In genomic region chr14:76556852-76557208, GRCm38 (mm10) we compare ENCODE assay signal across 8 mouse cellular contexts. TPM values are rescaled to one million over a fixed set of nuclear protein-coding genes. Genes with fewer than 3 reads are reported as not detected.
DNase-seq lines count a peak whose midpoint lies in the region; ATAC-seq lines count a peak whose summit lies in the region.

Gene Serp2, minus strand, starts transcription at chr14:76556889.

- H3K27ac ChIP-seq in embryonic facial prominence, embryonic 12.5 days: peak within 1 kb of the TSS; percentile 92
- H3K27ac ChIP-seq in intestine, embryonic 15.5 days: peak within 1 kb of the TSS; percentile 74
- peak within 1 kb of the TSS; percentile 84 for H3K27ac ChIP-seq in midbrain, embryonic 13.5 days

- peaks cover 37% of the 10 kb centered on the region for H3K4me1 ChIP-seq in embryonic facial prominence, embryonic 12.5 days
- H3K4me1 ChIP-seq in intestine, embryonic 15.5 days (replicated peaks): peaks cover 18% of the 10 kb centered on the region
- peaks cover 24% of the 10 kb centered on the region for H3K4me1 ChIP-seq in midbrain, embryonic 13.5 days (replicated peaks)

- ATAC-seq in embryonic facial prominence, embryonic 12.5 days (ENCODE audit: insufficient number of reproducible peaks, insufficient read depth, low FRiP score, low TSS enrichment): no peak
- no peak; the same call in 1 of the 2 replicates for ATAC-seq in intestine, embryonic 15.5 days
- ATAC-seq in midbrain, embryonic 13.5 days: peak; percentile 64; the same call in 1 of the 2 replicates

- H3K36me3 ChIP-seq in embryonic facial prominence, embryonic 12.5 days: no peaks in the 10 kb centered on the region
- H3K36me3 ChIP-seq in intestine, embryonic 15.5 days: no peaks in the 10 kb centered on the region
- no peaks in the 10 kb centered on the region for H3K36me3 ChIP-seq in midbrain, embryonic 13.5 days

- peak within 1 kb of the TSS; percentile 90 for H3K4me2 ChIP-seq in embryonic facial prominence, embryonic 12.5 days (replicated peaks)
- H3K4me2 ChIP-seq in intestine, embryonic 15.5 days (replicated peaks): peak within 1 kb of the TSS; percentile 97
- H3K4me2 ChIP-seq in midbrain, embryonic 13.5 days (replicated peaks): peak within 1 kb of the TSS; percentile 84

- peak within 1 kb of the TSS; percentile 72 for H3K9ac ChIP-seq in embryonic facial prominence, embryonic 12.5 days
- peak within 1 kb of the TSS; percentile 52 for H3K9ac ChIP-seq in intestine, embryonic 15.5 days
- peak within 1 kb of the TSS; percentile 85 for H3K9ac ChIP-seq in midbrain, embryonic 13.5 days (replicated peaks)

- peak within 1 kb of the TSS; percentile 57 for H3K4me3 ChIP-seq in embryonic facial prominence, embryonic 12.5 days
- peak within 1 kb of the TSS; percentile 62 for H3K4me3 ChIP-seq in intestine, embryonic 15.5 days (replicated peaks)
- peak within 1 kb of the TSS; percentile 72 for H3K4me3 ChIP-seq in midbrain, embryonic 13.5 days (replicated peaks)

- H3K9me3 ChIP-seq in embryonic facial prominence, embryonic 12.5 days: no peaks in the 10 kb centered on the region
- no peaks in the 10 kb centered on the region for H3K9me3 ChIP-seq in intestine, embryonic 15.5 days
- H3K9me3 ChIP-seq in midbrain, embryonic 13.5 days: no peaks in the 10 kb centered on the region

- DNase-seq in layer of hippocampus, adult 18-20 months (ENCODE audit: low spot score in 2 of 2): no peak
- DNase-seq in layer of hippocampus, adult 9-11 months: no peak
- DNase-seq in adrenal gland, adult (ENCODE audit: inconsistent age in 2 of 2, low spot score in 1 of 2): no peak
- DNase-seq in thymus, postnatal 36 days: no peak
- DNase-seq in cerebellum, postnatal 4 days (ENCODE audit: low spot score in 2 of 2): no peak

- no peaks in the 10 kb centered on the region for H3K27me3 ChIP-seq in embryonic facial prominence, embryonic 12.5 days
- H3K27me3 ChIP-seq in intestine, embryonic 15.5 days (replicated peaks): no peaks in the 10 kb centered on the region
- H3K27me3 ChIP-seq in midbrain, embryonic 13.5 days: no peaks in the 10 kb centered on the region; the same call in 1 of the 2 replicates

- 9% methylated on average over 17 of the region's 17 CpGs for WGBS in embryonic facial prominence, embryonic 12.5 days
- 11% methylated on average over 17 of the region's 17 CpGs for WGBS in intestine, embryonic 15.5 days
- WGBS in midbrain, embryonic 13.5 days: 8% methylated on average over 17 of the region's 17 CpGs

RNA-seq across cellular contexts. Expression of gene Serp2, which starts in this region (rescaled TPM):
- total RNA-seq in layer of hippocampus, adult 18-20 months (2021): 100 to 1,000 TPM; 150 to 152 TPM
- polyA plus RNA-seq in embryonic facial prominence, embryonic 12.5 days (2016; fragmentation: Nextera tagmentation; extraction: Ambion mirVana): 23.3 and 24.3 TPM in 2 replicates
- polyA plus RNA-seq in intestine, embryonic 15.5 days (2015; fragmentation: Nextera tagmentation; extraction: Ambion mirVana): 8.6 and 10.0 TPM in 2 replicates
- polyA plus RNA-seq in midbrain, embryonic 13.5 days (2015; fragmentation: Nextera tagmentation; extraction: Ambion mirVana): 102 and 109 TPM in 2 replicates
